Mouse (Mus musculus) forebrain, embryonic 16.5 days (tissue): ENCODE measurements around the gene Exosc7. TPM values are rescaled to one million over a fixed set of nuclear protein-coding genes. Genes with fewer than 3 reads are reported as not detected.

Source experiments
- ATAC-seq: fragments of 200-750 bp; cut with Nextera tagmentation; 2 replicates; pipeline ENCODE4 v1.8.0; 2017; ENCODE audit warnings: mild to moderate bottlenecking, moderate library complexity
- H3K27ac ChIP-seq: fragments of 300-500 bp; sonication (generic); 2 replicates; pipeline ENCODE4 v1.5.1; 2014; ENCODE audit warnings: low read length, control low read depth
- H3K27me3 ChIP-seq: fragments of 300-500 bp; sonication (generic); replicated peaks from 2 replicates; pipeline ENCODE4 v1.6.1; 2014; ENCODE audit warnings: low read length; ENCODE audit not compliant: control insufficient read depth, insufficient read depth
- H3K36me3 ChIP-seq: fragments of 300-500 bp; sonication (generic); 2 replicates; pipeline ENCODE4 v1.6.1; 2014; ENCODE audit not compliant: control insufficient read depth, insufficient read depth
- H3K4me1 ChIP-seq: fragments of 300-500 bp; sonication (generic); replicated peaks from 2 replicates; pipeline ENCODE4 v1.6.1; 2014; ENCODE audit warnings: low read length; ENCODE audit not compliant: control insufficient read depth, insufficient read depth
- H3K4me2 ChIP-seq: fragments of 300-500 bp; sonication (generic); 2 replicates; pipeline ENCODE4 v1.6.1; 2014; ENCODE audit warnings: mild to moderate bottlenecking, low read length, control low read depth
- H3K4me3 ChIP-seq: fragments of 300-500 bp; sonication (generic); replicated peaks from 2 replicates; pipeline ENCODE4 v1.5.1; 2014; ENCODE audit warnings: mild to moderate bottlenecking, low read length, control low read depth
- H3K9ac ChIP-seq: fragments of 300-500 bp; sonication (generic); replicated peaks from 2 replicates; pipeline ENCODE4 v1.6.1; 2014; ENCODE audit warnings: low read depth, low read length, control low read depth
- H3K9me3 ChIP-seq: fragments of 300-500 bp; sonication (generic); 2 replicates; pipeline ENCODE4 v1.6.1; 2016; ENCODE audit warnings: low read length; ENCODE audit not compliant: control insufficient read depth
- whole genome bisulfite sequencing: fragments of 180-500 bp; shearing (Covaris S2); extraction: QIAGEN DNeasy Blood & Tissue Kit; methylation state at CpG from one replicate; pipeline ENCODE4 v1.1.7; 2014; 5-methylcytosine and 5-hydroxymethylcytosine counted together
- polyA plus RNA-seq: library from polyadenylated mRNA; unstranded; fragments of >200 nt; fragmentation: Nextera tagmentation; extraction: Ambion mirVana; gene quantifications from 2 replicates; pipeline ENCODE4 v1.2.1, GENCODE M21; 2015

Exosc7 gene
- polyA plus RNA-seq = 95.7 and 97.8 TPM in 2 replicates

GRCm38 (mm10) chr9:123112805-123113521 lies at the start of gene Exosc7, which contains the start of gene Zdhhc3:
TSS of gene Exosc7 (plus strand) at chr9:123113215.
TSS of gene Zdhhc3 (minus strand) at chr9:123113205.
- Histone ChIP-seq H3K4me1 (peaks cover 19% of the 10 kb centered on the region), H3K4me2 (peak within 1 kb of the TSS; percentile 93), H3K4me3 (peak within 1 kb of the TSS; percentile 68), H3K36me3 (no peaks in the 10 kb centered on the region), H3K27ac (peak within 1 kb of the TSS; percentile 87), H3K27me3 (no peaks in the 10 kb centered on the region), H3K9ac (peak within 1 kb of the TSS; percentile 81), H3K9me3 (no peaks in the 10 kb centered on the region)
- under 1% methylated on average over 74 of the region's 79 CpGs for WGBS
- ATAC-seq = peak; percentile 96

- no peak overlapping the region for H3K27ac ChIP-seq
- no peaks in the 10 kb centered on the region for H3K9me3 ChIP-seq
- ATAC-seq = no peak
- no peaks in the 10 kb centered on the region for H3K4me1 ChIP-seq
- no peaks in the 10 kb centered on the region for H3K27me3 ChIP-seq
- H3K4me3 ChIP-seq = no peak overlapping the region
- peaks cover 28% of the 10 kb centered on the region for H3K36me3 ChIP-seq
- 90% methylated on average over 5 of the region's 5 CpGs for WGBS
- H3K9ac ChIP-seq = no peak overlapping the region
- H3K4me2 ChIP-seq = no peak overlapping the region
Observed at GRCm38 (mm10) chr9:123079149-123079548, 33.9 kb upstream of the Exosc7 start.

- 91% methylated on average over 7 of the region's 7 CpGs for WGBS
- H3K27ac ChIP-seq = no peak overlapping the region
- H3K4me2 ChIP-seq = no peak overlapping the region
- no peak overlapping the region for H3K9ac ChIP-seq
- H3K27me3 ChIP-seq = no peaks in the 10 kb centered on the region
- no peaks in the 10 kb centered on the region for H3K9me3 ChIP-seq
- no peak for ATAC-seq
- no peaks in the 10 kb centered on the region for H3K4me1 ChIP-seq
- H3K36me3 ChIP-seq = peaks cover 31% of the 10 kb centered on the region
- no peak overlapping the region for H3K4me3 ChIP-seq
Observed at GRCm38 (mm10) chr9:123080355-123080754, 32.7 kb upstream of the Exosc7 start.

- H3K4me1 ChIP-seq = no peaks in the 10 kb centered on the region
- H3K27ac ChIP-seq = no peak overlapping the region
- H3K4me2 ChIP-seq = no peak overlapping the region
- 85% methylated on average over 1 of the region's 1 CpGs for WGBS
- H3K36me3 ChIP-seq = peaks cover 33% of the 10 kb centered on the region
- no peak overlapping the region for H3K4me3 ChIP-seq
- no peak overlapping the region for H3K9ac ChIP-seq
- no peaks in the 10 kb centered on the region for H3K27me3 ChIP-seq
- no peaks in the 10 kb centered on the region for H3K9me3 ChIP-seq
- ATAC-seq = no peak
Observed at GRCm38 (mm10) chr9:123080796-123081195, 32.2 kb upstream of the Exosc7 start.

GRCm38 (mm10) chr9:123085373-123085772 lies 27.6 kb upstream of the Exosc7 start:
- Histone ChIP-seq H3K4me1 (no peaks in the 10 kb centered on the region), H3K9ac (no peak overlapping the region), H3K9me3 (no peaks in the 10 kb centered on the region), H3K36me3 (peaks cover 26% of the 10 kb centered on the region), H3K27me3 (no peaks in the 10 kb centered on the region), H3K4me2 (no peak overlapping the region), H3K27ac (no peak overlapping the region), H3K4me3 (no peak overlapping the region)
- ATAC-seq = no peak
- WGBS = 79% methylated on average over 1 of the region's 1 CpGs

GRCm38 (mm10) chr9:123087558-123087957 lies 25.5 kb upstream of the Exosc7 start:
- 79% methylated on average over 3 of the region's 3 CpGs for WGBS
- Histone ChIP-seq H3K4me1 (no peaks in the 10 kb centered on the region), H3K4me3 (no peak overlapping the region), H3K9me3 (no peaks in the 10 kb centered on the region), H3K4me2 (no peak overlapping the region), H3K27ac (no peak overlapping the region), H3K36me3 (peaks cover 19% of the 10 kb centered on the region), H3K9ac (no peak overlapping the region), H3K27me3 (no peaks in the 10 kb centered on the region)
- no peak for ATAC-seq

GRCm38 (mm10) chr9:123090844-123091243 lies 22.2 kb upstream of the Exosc7 start:
- no peak overlapping the region for H3K4me2 ChIP-seq
- H3K9me3 ChIP-seq = no peaks in the 10 kb centered on the region
- no peaks in the 10 kb centered on the region for H3K4me1 ChIP-seq
- no peak overlapping the region for H3K27ac ChIP-seq
- no peak overlapping the region for H3K4me3 ChIP-seq
- WGBS = 96% methylated on average over 4 of the region's 4 CpGs
- ATAC-seq = no peak
- no peaks in the 10 kb centered on the region for H3K27me3 ChIP-seq
- H3K9ac ChIP-seq = no peak overlapping the region
- peaks cover 6% of the 10 kb centered on the region for H3K36me3 ChIP-seq

- Histone ChIP-seq H3K4me2 (no peak overlapping the region), H3K4me3 (no peak overlapping the region), H3K27me3 (no peaks in the 10 kb centered on the region), H3K27ac (no peak overlapping the region), H3K9ac (no peak overlapping the region), H3K4me1 (no peaks in the 10 kb centered on the region), H3K36me3 (peaks cover 12% of the 10 kb centered on the region), H3K9me3 (no peaks in the 10 kb centered on the region)
- 92% methylated on average over 16 of the region's 16 CpGs for WGBS
- ATAC-seq = no peak
Observed at GRCm38 (mm10) chr9:123099631-123100455, 13.2 kb upstream of the Exosc7 start.

GRCm38 (mm10) chr9:123103425-123103824 lies 9.6 kb upstream of the Exosc7 start:
- Histone ChIP-seq H3K4me1 (no peaks in the 10 kb centered on the region), H3K27ac (no peak overlapping the region), H3K4me2 (no peak overlapping the region), H3K4me3 (no peak overlapping the region), H3K27me3 (no peaks in the 10 kb centered on the region), H3K9ac (no peak overlapping the region), H3K9me3 (no peaks in the 10 kb centered on the region), H3K36me3 (peaks cover 5% of the 10 kb centered on the region; the same call in 1 of the 2 replicates)
- no peak for ATAC-seq
